Comparison of ENCODE assay signal across 30 mouse cellular contexts in genomic region chr15:27270203-27270602, GRCm38 (mm10).
"Had no signal": no experiment of that assay in that cellular context is flagged by ENCODE, and none has a peak within 500 bp of the region (broad histone marks: within the 10 kb centered on the region; RNA-seq: fewer than 3 reads in every experiment).

No protein-coding gene starts in this region.

- ATAC-seq: liver, embryonic 12.5 days; liver, postnatal 0 days; lung, postnatal 0 days; midbrain, embryonic 13.5 days; midbrain, embryonic 15.5 days; midbrain, embryonic 16.5 days had no signal

- H3K27ac ChIP-seq: left cerebral cortex, adult 2 months; limb, embryonic 10.5 days; limb, embryonic 12.5 days; limb, embryonic 13.5 days; limb, embryonic 15.5 days; liver, embryonic 12.5 days; liver, embryonic 13.5 days; liver, embryonic 14.5 days; liver, embryonic 15.5 days; lung, embryonic 15.5 days; macrophage; midbrain, embryonic 10.5 days; midbrain, embryonic 12.5 days; midbrain, embryonic 13.5 days; midbrain, embryonic 15.5 days; neural tube, embryonic 12.5 days had no signal

- H3K4me3 ChIP-seq: left cerebral cortex, adult 2 months; limb, embryonic 10.5 days; limb, embryonic 12.5 days; limb, embryonic 13.5 days; limb, embryonic 15.5 days; liver, embryonic 12.5 days; liver, embryonic 13.5 days; liver, embryonic 15.5 days; lung, embryonic 15.5 days; megakaryocyte, embryonic 14.5 days; midbrain, embryonic 10.5 days; midbrain, embryonic 12.5 days; midbrain, embryonic 13.5 days; midbrain, embryonic 15.5 days; myocyte; neural tube, embryonic 12.5 days had no signal

- H3K9me3 ChIP-seq: limb, embryonic 10.5 days; limb, embryonic 12.5 days; limb, embryonic 13.5 days; limb, embryonic 15.5 days; liver, embryonic 12.5 days; liver, embryonic 13.5 days; liver, embryonic 15.5 days; lung, embryonic 15.5 days; megakaryocyte, embryonic 14.5 days; midbrain, embryonic 10.5 days; midbrain, embryonic 12.5 days; midbrain, embryonic 13.5 days; midbrain, embryonic 15.5 days; neural tube, embryonic 12.5 days had no signal

- H3K36me3 ChIP-seq: limb, embryonic 10.5 days; limb, embryonic 12.5 days; limb, embryonic 13.5 days; limb, embryonic 15.5 days; liver, embryonic 12.5 days; liver, embryonic 13.5 days; liver, embryonic 15.5 days; lung, embryonic 15.5 days; midbrain, embryonic 10.5 days; midbrain, embryonic 12.5 days; midbrain, embryonic 13.5 days; midbrain, embryonic 15.5 days; neural tube, embryonic 12.5 days had no signal

- DNase-seq: left cerebral cortex, postnatal 4 days; liver; liver, embryonic 13.5 days; liver, postnatal 0 days; lung, adult 18-20 months; lung, adult 2 months; lung, postnatal 10 days; lung, postnatal 14 days; midbrain, embryonic 14.5 days had no signal

- H3K4me2 ChIP-seq: limb, embryonic 12.5 days; limb, embryonic 13.5 days; limb, embryonic 15.5 days; liver, embryonic 11.5 days; liver, embryonic 12.5 days; liver, embryonic 13.5 days; liver, embryonic 15.5 days; lung, embryonic 15.5 days; midbrain, embryonic 11.5 days; midbrain, embryonic 12.5 days; midbrain, embryonic 13.5 days; midbrain, embryonic 15.5 days; neural tube, embryonic 12.5 days had no signal

- H3K27me3 ChIP-seq: limb, embryonic 12.5 days; limb, embryonic 13.5 days; limb, embryonic 15.5 days; liver, embryonic 12.5 days; liver, embryonic 13.5 days; liver, embryonic 15.5 days; lung, embryonic 15.5 days; megakaryocyte, embryonic 14.5 days; midbrain, embryonic 12.5 days; midbrain, embryonic 13.5 days; midbrain, embryonic 15.5 days; neural tube, embryonic 12.5 days had no signal

- H3K9ac ChIP-seq: limb, embryonic 12.5 days; limb, embryonic 13.5 days; limb, embryonic 15.5 days; liver, embryonic 12.5 days; liver, embryonic 13.5 days; liver, embryonic 14.5 days; liver, embryonic 15.5 days; liver, postnatal 0 days; lung, embryonic 15.5 days; midbrain, embryonic 12.5 days; midbrain, embryonic 13.5 days; midbrain, embryonic 15.5 days; neural tube, embryonic 12.5 days had no signal

- H3K4me1 ChIP-seq: limb, embryonic 10.5 days; limb, embryonic 12.5 days; limb, embryonic 13.5 days; limb, embryonic 15.5 days; liver, embryonic 12.5 days; liver, embryonic 13.5 days; liver, embryonic 15.5 days; lung, embryonic 15.5 days; megakaryocyte, embryonic 14.5 days; midbrain, embryonic 10.5 days; midbrain, embryonic 12.5 days; midbrain, embryonic 13.5 days; midbrain, embryonic 15.5 days; neural tube, embryonic 12.5 days had no signal
